Mouse (Mus musculus): ENCODE measurements around the gene Ksr2.
"Not testable (repeated sequence)": the region's sequence is repeated elsewhere in the genome, so short reads cannot be mapped to it uniquely, and the experiment has no call there.

The Ksr2 gene

DNA sequence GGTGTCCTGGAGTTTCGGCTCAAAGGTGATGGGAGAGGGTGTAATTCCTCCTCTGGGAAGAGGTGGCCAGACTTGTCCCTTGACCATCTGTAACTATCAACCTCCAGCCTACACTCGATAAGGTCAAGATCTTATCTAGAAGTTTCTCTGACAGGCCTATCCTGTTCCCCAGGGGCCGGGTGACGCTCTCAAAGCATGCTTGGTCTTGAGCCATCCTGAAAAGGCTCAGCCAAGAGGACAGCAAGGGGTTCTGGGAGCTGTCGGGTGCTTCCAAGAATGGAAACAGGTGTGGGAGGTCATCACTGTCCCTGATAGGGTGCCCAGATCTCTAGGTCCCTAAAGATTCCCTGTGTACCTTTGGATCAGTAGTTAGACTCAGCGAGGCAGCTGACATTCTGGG is 4.4 kb upstream of the Ksr2 start:
- DNase-seq, result no peak

DNA sequence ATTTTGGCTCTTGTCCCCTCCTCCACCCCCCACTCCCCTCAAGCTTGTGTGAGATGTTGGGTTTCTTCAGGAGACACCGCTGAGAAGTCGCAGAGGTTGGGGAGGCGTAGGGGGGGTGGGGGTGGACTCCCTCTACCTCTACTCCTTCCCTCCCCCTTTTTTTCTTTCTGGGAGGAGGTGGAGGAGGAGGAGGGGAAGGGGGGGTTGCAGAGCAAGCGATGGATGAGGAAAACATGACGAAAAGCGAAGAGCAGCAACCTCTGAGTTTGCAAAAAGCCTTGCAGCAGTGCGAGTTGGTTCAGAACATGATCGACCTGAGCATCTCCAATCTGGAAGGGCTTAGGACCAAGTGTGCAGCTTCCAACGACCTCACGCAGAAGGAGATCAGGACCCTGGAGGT is 811 bp downstream of the Ksr2 start:
- peak; percentile 65 for DNase-seq

DNA sequence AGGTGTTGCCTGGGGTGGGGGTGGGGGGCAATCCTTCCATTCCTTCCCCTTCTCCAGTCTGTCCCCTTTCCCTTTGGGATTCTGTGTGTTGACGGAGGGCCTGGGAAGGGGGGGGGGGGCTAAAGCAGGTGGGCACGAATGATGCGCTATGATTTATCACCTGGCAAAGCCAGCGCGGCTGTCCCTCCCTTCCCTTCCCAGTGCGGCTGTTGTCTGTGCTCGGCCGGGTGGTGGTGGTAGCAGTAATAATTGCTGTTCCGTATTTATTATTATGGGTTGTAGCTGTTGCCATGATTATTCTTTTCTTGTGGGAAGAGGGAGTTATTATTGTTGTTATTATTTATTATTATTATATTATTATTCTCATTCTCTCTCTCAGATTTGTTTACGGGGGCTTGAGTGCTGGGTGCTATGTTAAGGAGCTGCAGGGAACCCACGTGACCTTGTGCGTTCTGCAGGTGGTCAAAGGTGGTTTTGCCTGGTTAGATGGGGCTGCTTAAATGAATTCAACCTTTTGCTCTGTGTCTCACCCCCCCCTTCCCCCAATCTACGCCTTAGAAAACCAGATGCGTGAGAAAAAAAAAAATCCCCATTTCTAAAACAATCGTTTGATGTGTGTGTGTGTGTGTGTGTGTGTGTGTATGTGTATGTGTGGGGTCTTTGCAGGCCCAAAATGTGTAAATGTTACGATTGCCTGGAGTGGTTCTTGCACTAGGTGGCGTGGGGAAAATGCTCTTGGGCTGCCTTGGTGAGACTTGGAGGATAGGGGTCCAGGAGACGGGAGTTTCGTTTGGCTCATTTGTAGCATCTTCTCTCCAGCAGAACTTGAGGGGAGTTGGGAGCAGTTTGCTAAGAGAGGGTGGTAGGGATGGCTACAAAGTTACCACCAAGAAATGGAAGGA is 1.5 kb downstream of the Ksr2 start:
- DNase-seq, result peak; percentile 39

DNA sequence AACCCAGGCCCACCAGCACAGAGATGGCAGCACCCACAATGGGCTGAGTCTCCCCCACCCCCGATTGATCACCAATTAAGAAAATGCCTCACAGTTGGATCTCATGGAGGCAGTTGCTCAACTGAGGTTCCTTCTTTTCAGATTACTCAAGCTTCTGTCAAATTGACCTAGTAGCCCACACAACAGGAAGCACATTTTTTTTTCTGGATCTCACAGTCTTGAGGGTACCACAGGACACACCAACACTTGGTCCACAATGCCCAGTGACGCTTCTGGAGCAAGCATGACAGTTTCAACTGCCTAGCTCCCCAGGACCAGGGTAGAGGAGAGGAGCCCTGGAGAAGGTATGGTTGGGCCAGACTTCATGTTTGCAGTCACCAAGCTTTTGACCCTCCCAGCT is 3.6 kb downstream of the Ksr2 start:
- DNase-seq, result no peak

DNA sequence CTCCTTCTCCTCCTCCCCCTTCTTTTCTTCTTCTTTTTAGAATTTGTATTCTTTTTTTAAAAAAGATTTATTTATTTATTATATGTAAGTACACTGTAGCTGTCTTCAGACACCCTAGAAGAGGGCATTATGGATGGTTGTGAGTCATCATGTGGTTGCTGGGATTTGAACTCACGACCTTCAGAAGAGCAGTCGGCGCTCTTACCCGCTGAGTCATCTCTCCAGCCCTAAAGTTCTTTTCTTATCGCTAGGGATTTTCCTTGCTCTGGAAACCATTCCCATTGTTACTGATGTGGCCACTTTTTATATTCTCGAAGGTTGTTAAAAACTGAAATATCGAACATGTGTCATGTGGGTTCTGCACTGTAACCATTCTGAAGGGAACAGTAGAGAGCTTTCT is 19.7 kb downstream of the Ksr2 start:
- DNase-seq, result not testable (repeated sequence)

DNA sequence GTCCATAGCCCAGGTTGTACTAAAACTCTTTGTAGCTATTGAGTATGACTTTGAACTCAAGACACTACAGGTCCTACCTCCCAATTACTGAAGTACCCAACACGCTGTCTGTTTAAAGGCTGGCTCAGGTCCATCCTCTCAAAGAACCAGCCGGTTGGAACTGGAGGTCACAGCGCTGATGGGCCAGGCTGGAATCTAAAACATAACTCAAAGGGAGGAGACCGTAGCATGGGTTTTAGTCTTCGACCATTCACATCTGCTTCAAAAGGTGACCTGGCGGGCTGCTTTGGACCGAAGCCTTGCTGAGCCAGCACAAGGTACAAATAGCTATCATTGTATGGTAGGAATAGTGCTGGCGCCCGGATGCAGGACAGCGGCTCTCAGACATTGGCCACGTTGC is 26.5 kb downstream of the Ksr2 start:
- no peak for DNase-seq

DNA sequence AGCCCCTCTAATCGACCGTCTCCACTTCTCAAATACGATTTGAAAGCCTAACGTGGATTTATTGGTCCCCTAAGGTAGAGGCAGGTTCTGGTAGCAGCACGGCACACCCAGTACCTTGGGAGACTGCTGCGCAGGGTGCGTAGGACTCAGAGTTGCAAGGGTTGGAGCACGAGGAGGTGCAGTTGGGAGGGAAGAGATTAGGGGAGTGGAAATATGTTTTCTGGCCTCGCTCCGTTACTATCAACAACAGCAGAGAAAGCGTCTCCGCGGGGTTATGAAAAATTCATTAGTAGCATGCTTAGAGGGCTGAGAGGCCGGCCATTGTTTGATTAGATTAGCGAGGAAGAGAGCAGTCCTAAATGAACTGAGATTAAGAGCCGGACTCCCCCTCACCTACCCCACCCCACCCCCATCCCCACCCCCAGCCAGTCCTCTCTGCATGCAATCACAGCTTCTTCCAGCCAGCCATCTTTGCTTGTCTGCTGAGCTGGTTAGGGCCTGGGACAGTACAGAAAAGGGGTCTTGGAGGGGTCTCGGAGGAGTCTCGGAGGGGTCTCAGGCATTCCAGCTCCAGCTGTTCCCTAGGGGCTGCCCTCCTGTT is 27.5 kb downstream of the Ksr2 start:
- no peak for DNase-seq

DNA sequence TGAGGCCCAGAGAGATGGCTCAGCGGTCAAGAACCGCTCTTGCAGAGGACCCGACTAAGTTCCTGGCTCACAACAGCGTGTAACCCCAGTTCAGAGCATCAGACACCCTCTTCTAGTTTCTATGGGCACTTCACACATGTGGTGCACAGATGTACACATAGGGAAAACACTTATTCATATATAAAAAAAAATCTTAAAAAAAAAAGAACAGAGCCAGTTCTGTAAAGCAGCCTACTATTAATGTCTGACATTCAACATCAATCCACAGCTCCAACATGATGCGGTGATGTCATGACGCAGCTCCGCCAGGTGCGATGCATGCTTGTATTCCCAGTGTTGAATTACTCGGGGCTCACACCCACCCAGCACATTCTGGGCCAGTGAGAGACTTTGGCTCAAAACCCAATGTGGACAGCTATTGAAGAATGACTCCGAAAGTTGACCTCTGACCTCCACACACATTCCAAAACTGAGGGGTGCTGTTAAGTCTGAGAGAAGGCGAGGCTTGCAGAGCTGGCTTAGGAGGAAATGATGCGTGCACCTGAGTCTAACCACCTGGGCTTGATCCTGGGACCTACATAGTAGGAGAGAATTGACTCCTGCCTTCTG is 28.5 kb downstream of the Ksr2 start:
- no peak for DNase-seq

DNA sequence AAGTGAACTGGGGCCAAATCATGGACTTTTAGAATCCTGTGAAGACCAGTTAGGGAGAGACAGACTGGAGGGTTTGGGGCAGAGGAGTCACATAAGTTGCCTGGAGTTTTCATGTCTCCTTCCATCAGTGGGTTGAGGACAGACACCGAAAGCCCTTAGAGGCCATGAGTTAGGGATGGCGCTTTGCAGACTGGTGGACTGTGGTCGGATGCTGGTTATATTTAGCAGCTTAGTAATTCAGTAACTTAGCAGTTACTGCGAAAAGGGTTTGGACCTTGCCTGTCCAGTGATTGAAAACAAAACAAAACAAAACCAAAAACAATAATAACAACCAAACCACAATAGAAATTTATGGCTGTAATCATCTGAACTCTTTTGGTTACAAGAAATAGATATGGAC is 29.3 kb downstream of the Ksr2 start:
- DNase-seq, result no peak

DNA sequence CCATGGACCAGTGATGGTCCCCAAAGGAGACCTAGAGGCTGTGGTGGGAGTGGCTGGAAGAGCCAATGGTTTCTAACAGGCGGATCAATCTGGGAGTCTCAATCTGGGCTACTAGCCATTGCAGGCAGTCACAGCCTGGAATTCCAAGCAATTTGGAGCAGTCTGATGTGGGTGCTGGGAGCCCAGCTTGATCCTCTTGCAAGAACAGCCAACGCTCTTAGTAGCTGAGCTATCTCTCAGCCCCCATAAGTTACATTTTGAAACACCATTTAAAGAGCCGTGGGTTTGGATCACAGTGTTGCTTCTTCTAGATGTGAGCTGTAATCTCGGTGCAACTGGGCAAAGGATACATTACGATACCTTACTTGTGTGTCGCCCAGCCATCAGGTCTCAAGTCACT is 30.1 kb downstream of the Ksr2 start:
- DNase-seq, result no peak

DNA sequence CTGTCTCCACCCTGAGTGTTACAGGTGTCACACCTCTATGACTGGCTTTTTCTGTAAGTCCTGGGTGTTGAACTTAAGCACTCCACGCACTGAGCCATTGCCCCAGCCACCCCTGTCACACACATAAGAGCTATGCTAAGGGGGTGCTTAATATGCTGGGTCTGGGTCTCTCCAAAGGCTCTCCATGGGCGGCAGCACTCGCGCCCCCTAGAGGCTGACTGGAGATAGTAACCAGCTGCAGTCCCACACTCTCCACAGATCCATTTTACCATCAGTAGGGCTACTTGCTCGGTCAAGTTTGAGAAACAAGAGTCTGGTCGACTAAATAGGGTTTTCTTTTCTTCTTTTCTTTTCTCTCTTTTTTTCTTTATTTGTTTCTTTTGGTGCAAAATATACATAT is 33.9 kb downstream of the Ksr2 start:
- no peak for DNase-seq

DNA sequence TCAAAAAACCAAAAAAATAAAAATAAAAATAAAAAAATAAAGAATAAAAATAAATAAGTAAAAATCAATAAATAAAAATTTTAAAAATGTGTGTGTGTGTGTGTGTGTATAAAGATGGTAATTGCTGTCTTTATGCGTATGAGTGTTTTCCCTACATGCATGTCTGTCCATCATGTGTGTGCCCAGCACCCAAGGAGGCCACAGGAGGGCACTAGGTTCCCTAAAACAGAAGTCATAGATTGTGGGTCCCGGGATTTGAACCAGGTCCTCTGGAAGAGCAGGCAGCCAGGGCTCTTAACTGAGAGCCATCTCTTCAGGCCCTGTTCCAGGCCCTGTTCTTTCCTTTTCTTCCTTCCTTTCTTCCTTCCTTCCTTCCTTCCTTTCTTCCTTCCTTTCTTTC is 38.2 kb downstream of the Ksr2 start:
- DNase-seq, result no peak

DNA sequence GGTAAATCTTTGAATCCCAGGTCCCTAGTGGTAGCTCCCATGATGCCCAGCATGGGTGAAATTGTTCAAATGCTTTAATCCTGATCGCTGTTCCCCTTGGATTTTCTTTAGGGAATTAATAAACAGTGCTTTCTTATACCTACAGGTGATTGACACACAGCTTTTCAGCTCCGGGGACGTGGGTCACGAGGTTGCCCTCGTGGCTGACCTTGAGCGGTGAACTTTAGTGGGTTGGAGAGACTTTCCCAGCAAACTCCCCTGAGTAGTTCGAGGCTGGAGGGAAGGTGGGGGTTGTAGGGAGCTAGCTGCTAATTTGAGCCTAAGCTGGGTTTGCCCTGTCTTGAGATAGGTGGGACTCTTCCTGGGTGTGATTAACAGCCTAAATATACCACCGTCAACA is 41.7 kb downstream of the Ksr2 start:
- no peak for DNase-seq

DNA sequence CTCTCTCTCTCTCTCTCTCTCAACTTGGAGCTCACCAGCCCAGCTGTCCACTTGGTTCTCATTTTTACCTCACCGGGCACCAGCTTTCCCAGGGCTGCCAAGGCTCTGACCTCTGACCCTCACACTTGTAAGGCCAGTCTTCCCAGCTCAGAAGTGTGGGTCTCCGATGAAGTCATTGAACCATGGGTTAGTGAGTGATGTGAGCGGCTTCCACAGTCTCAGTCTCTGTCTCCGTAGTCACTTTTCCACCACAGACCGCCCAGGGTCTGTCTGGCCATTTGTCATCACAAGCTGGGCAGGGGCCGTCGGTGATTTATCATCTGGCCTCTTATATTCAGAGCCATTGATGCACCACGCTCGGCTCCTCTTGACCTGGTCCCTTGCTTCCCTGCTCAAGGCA is 43.3 kb downstream of the Ksr2 start:
- no peak for DNase-seq

DNA sequence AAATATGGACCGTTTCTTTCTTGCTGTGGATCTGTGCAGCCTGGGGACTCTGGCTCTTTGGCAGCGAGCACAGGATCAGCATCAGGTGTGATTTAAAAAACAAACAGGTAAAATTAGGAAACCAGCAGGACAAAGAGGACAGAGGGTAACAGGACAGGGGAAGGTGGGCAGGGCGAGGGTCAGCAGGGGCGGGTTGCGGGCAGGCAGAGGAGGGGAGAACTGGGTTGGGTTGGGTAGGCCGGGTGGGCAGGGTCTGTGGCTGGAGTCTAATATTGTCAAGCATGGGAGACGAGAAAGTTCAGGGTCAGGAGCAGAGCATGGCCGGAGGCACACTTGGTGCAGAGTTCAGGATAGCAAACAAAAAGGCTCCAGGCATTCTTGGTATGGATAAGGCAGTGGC is 43.8 kb downstream of the Ksr2 start:
- DNase-seq, result no peak

DNA sequence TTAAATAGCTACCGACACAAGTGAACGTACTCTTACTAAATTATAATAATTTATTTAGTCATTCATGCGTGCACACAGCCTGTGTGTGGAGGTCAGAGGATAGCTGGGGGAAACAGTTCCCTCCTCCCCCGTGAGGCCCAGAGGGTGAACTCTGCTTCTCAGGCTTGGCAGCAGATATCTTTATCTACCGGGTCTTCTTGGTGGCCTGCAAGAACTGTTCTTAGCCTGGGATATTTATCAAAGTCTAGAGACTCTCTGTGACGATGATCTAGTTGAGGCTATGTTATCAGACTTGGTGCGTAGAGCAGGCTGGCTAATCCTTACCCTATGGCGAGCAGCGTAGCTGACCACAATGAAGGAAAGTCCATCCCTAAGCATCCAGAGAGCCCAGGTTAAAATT is 45.1 kb downstream of the Ksr2 start:
- DNase-seq, result no peak

DNA sequence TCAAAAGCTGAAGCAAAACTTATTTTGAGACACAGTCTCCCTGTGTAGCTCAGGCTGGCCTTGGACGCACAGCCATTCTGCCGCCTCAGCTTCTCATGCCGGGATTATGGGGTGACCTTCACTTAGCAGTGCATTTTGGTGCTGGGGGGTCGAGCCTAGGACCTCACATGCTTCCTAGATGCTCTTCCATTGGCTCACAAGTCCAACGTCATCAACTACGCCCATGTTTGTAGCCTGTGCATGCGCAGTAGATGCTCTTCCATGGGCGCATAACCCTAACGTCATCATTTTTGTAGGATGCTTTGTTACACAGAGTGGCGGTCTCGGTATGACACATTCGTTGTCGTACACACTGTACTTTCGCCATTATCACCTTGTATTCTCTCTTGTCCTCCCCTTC is 46.5 kb downstream of the Ksr2 start:
- DNase-seq, result no peak

DNA sequence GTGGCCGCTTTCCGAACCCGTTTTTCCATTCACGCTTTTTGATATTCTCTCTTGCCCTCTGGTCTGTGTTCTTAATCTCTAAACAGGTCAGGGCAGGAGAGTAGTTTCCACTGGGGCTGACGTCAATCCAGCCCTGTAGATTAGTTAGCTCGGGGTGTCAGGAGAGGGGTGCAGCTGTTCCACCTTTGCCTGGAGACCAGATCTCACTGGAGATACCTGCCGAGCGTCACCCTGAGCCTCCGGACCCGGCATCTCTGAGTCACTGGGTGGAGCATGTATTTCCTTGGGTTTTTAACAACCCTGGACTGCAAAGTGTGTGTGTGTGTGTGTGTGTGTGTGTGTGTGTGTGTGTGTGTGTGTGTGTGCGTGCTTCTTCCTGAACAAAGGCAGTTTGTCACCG is 53.3 kb downstream of the Ksr2 start:
- no peak for DNase-seq

DNA sequence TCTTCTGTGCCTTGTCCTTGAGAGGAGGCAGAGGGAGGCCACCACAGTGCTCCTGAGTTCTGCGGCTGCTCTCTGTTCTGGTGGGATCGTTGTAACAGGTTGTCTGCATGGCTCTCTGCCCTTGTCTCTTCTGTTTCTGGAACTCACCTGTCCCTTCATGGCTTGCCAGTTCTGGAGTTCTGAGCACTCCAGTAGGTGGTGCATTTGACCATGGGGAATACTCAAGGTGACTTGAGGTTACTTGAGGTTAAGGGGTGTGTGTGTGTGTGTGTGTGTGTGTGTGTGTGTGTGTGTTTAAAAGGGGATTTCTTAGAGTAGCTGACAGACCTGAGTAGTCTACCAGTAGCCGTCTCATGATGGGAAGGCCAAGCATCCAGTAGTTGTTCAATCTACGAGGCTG is 55.2 kb downstream of the Ksr2 start:
- DNase-seq, result no peak

DNA sequence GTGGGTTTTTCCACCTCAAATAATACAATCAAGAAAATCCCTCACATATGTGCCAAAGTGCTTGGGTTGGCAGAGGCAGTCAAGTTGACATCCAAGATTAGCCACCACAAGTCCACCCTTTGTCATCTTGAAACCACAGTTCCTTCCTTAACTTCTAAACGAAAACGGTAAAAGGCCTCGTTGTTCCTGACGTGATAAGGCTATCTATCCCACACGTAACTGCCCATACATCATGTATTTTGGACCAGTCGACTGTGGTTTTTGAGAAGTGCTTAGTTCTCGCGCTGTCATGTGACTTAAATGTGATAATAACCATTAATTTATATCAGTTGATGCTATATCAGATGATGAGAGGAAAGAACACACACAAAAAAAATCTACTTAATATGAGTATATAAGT is 55.8 kb downstream of the Ksr2 start:
- DNase-seq, result no peak

DNA sequence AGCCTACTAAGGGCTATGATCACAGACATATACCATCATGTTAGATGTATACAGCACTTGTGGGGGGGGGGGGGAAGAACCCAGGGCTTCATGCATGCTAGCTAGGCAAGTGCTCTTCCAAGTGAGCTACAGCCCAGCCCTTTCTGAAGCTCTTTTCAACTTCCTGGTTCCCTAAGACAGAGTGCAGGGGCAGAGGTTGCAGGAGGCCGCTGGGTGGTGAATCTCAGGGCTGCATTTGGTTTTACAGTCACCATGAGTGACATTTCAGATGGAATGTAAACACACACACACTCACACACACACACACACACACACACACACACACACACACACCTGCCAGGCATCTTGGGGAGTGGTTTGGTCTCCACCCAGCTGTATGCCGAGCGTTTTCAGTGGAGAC is 67.4 kb downstream of the Ksr2 start:
- DNase-seq, result no peak

DNA sequence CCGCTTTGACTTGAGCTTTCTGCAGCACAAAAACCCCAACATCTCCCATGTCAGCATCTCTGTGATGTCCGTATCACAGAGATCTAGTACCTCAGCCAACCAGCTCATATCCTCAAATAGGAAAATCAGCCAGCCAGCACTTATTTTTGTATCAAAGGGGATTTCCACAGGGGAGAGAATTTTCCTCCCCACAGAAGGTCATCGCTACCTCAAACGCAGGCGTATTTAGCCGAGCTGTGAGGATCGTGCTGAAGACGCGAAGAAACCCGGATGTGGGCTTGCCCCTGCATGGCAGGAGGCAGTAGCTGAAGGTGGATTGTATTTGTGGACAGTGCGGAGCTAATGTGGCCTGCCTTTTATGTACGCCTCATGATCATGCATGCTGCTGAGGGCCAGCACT is 67.8 kb downstream of the Ksr2 start:
- no peak for DNase-seq

DNA sequence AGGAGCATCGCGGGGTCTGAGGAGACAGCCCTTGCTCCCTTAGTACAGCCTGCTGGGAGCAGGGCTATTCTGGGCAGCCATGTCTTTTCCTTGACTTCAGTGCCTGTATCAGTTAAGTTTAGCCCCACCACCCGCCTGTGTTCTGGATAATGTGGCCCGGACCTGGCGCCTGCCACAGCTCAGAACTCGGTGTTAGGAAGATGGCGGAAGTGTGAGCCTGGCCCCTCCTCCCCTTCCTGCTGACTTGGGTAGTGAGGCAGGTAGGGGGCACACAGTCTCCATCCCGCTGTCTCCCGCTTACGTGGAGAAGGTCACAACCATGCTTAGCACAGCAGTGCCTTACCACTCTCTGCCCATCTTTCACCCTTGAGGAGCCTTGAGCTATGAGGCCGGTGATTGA is 68.2 kb downstream of the Ksr2 start:
- no peak for DNase-seq

DNA sequence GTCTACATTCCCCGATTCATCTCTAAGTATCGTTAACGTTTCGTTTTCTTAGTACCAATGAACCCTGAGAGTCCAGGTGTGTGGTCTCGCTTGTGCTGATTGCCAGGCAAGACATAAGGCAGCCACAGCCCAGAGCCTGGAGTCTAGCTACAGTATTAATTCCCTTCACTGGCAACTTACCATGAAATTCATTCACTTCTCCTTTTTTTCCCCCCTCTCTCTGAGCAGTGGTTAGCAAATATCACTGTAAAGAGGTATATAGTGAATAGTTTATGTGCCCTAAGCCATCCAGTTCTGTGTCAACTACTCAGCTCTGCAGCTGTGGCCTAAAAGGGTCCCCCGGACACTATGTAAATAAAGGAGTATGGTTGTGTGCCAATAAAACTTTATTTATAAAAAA is 71.6 kb downstream of the Ksr2 start:
- no peak for DNase-seq

DNA sequence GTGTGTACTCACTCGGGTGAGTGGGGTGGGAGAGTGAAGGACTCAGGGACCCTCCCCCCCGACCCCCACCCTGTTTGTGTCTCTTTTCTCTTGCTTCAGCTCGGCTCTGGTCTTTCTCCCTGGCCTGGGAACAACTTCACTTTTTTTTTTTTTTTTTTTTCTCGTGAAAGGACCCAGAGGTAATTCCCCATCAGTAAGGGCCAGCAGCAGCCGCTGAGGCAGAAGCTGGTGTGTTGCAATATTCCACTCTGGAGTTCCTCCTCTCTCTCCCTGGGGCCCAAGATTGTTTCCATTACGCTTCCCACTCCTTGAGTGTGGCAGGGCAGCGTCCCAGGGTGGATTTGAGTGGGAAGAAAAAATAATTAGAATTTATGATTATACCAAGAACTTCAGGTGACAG is 72.3 kb downstream of the Ksr2 start:
- no peak for DNase-seq
